Mouse (Mus musculus): ENCODE measurements around the gene Sh3kbp1.

DNA sequence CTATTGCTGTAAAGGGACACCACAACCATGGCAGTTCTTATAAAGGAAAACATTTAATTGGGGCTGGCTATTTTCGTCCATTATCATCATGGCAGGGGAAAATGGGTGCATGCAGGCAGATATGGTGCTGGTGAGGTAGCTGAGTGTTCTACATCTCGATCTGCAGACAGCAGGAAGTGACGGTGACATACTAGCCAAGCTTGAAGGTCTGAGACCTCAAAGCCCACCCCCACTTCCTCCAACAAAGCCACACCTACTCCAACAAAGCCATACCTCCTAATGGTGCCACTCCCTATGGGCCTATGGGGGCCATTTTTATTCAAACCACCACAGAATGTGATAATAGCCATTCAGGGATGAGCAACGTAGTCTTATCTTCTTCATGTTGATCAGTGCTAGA, 59.8 kb downstream of the Sh3kbp1 start:
- no peak for TF ChIP-seq EP300 (IDR thresholded peaks at IDR 0.05; ENCODE audit: low read depth)
- TF ChIP-seq CTCF (IDR thresholded peaks at IDR 0.05; ENCODE audit: low read depth), result no peak

Data from heart, postnatal 0 days (tissue).